Mouse (Mus musculus): ENCODE measurements at regions not wholly inside any gene's neighbourhood (a gene's known extent, or its start where the extent isn't known, plus 50 kb on each side); places are given as distances from the start of the nearest gene placed in this dataset.

DNA sequence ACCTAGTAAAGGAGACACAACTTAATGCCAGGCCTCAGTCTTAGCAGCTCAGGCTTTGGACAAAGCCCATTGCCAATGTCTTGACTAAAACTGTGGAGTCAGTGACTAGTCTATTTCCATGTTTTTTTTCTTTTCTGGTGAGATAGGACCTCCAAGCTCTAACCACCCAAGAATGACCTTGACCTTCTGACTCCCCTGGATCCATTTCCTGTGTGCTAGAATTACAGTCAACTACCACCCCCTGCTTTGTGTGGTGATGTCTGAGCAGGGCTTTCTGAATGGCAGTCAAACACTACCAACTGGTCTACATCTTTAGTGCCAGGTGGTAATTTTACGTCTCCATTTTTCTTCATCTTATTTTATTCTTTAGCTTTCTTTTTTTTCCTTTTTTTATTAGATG is 51.3 kb upstream of the Rnf138rt1 start:
- no peak overlapping the region for H3K9ac ChIP-seq (ENCODE audit: insufficient read depth, low read depth)
- in situ Hi-C loops (cut with MboI; ENCODE audit: low pct_ligation_motif_present, low pct_unique_long_range_greater_than_20kb, low sequenced_read_pairs) = no loop called here
- no peaks in the 10 kb centered on the region for H3K4me1 ChIP-seq (ENCODE audit: control insufficient read depth in 1 of 2, insufficient read depth in 2 of 2)
- dilution Hi-C loops (cut with MboI; ENCODE audit: extremely low pct_ligation_motif_present, extremely low pct_unique_long_range_greater_than_20kb, low sequenced_read_pairs) = no loop called here
- H3K27me3 ChIP-seq (replicated peaks) = no peaks in the 10 kb centered on the region
- no peak overlapping the region for H3K4me3 ChIP-seq (replicated peaks in 1 of 3; ENCODE audit: low read depth in 2 of 3, low read length in 2 of 3, poor library complexity in 1 of 3)
- H3K36me3 ChIP-seq (replicated peaks in 1 of 2; ENCODE audit: control insufficient read depth in 1 of 2, insufficient read depth in 1 of 2, low read length in 1 of 2) = no peaks in the 10 kb centered on the region
- H3K9me3 ChIP-seq (replicated peaks; ENCODE audit: low read length) = no peaks in the 10 kb centered on the region
- no peak for TF ChIP-seq MYC (IDR thresholded peaks at IDR 0.05; ENCODE audit: low read depth, low read length)
- no peak overlapping the region for H3K27ac ChIP-seq (ENCODE audit: insufficient read depth, low read depth)
- no peak for DNase-seq (ENCODE audit: extremely low read depth)
- H3K79me2 ChIP-seq (replicated peaks; ENCODE audit: control insufficient read depth, extremely low read depth, insufficient read depth, poor library complexity, severe bottlenecking) = no peaks in the 10 kb centered on the region
- no peak overlapping the region for H3K4me2 ChIP-seq (ENCODE audit: insufficient read depth, low read depth, poor library complexity, severe bottlenecking)

DNA sequence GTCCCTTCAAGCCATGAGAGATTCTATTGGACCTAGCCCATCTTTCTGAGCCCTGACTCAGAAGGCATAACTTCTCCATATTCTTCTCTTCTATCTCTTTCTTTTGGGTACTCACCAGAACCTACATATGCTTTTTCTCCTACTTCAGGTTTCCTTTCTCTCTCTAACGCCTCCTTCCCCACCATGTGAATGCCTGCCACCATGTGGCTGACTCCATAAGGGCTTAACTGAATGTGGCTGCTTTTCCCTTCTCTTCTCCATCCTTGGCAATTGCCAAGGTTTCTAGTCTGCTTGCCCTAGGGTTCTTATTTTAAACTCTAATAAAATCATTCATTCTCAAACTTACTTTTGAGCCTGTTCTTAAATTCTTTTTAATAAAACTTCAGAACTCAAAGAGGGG is 53.7 kb upstream of the Rnf138rt1 start:
- H3K4me3 ChIP-seq (replicated peaks in 1 of 3; ENCODE audit: low read depth in 2 of 3, low read length in 2 of 3, poor library complexity in 1 of 3) = no peak overlapping the region
- H3K4me1 ChIP-seq (ENCODE audit: control insufficient read depth in 1 of 2, insufficient read depth in 2 of 2) = no peaks in the 10 kb centered on the region
- dilution Hi-C loops (cut with MboI; ENCODE audit: extremely low pct_ligation_motif_present, extremely low pct_unique_long_range_greater_than_20kb, low sequenced_read_pairs) = no loop called here

DNA sequence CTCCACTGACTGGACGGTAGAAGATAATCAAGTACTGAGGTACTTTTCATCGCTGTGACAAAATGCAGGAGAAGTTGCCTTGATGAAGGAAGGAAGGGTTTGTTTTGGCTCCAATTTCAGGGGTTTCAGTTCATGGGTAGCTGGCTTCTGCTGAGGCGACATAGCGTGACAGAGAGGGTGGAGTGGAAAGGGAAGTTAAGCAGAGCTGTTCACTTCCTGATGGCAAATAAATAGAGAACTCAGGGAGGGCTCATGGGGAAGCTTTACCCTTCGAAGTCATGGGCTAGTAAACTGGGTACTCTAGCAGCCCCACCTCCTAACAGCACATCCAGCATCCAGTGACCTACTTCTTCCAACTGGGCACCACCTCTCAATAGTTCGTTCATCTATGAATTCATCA is 61.2 kb upstream of the Rnf138rt1 start:
- dilution Hi-C loops (cut with MboI; ENCODE audit: extremely low pct_ligation_motif_present, extremely low pct_unique_long_range_greater_than_20kb, low sequenced_read_pairs) (no loop called here), in situ Hi-C loops (cut with MboI; ENCODE audit: low pct_ligation_motif_present, low pct_unique_long_range_greater_than_20kb, low sequenced_read_pairs) (no loop called here)
- Histone ChIP-seq H3K9ac (ENCODE audit: insufficient read depth, low read depth) (no peak overlapping the region), H3K9me3 (replicated peaks; ENCODE audit: low read length) (no peaks in the 10 kb centered on the region), H3K4me3 (replicated peaks in 1 of 3; ENCODE audit: low read depth in 2 of 3, low read length in 2 of 3, poor library complexity in 1 of 3) (no peak overlapping the region), H3K4me1 (ENCODE audit: control insufficient read depth in 1 of 2, insufficient read depth in 2 of 2) (no peaks in the 10 kb centered on the region), H3K36me3 (replicated peaks in 1 of 2; ENCODE audit: control insufficient read depth in 1 of 2, insufficient read depth in 1 of 2, low read length in 1 of 2) (no peaks in the 10 kb centered on the region), H3K79me2 (replicated peaks; ENCODE audit: control insufficient read depth, extremely low read depth, insufficient read depth, poor library complexity, severe bottlenecking) (no peaks in the 10 kb centered on the region), H3K4me2 (ENCODE audit: insufficient read depth, low read depth, poor library complexity, severe bottlenecking) (no peak overlapping the region), H3K27me3 (replicated peaks) (no peaks in the 10 kb centered on the region), H3K27ac (ENCODE audit: insufficient read depth, low read depth) (no peak overlapping the region)
- TF ChIP-seq ETS1 (conservative IDR thresholded peaks at IDR 0.05; ENCODE audit: low read depth, low read length) (no peak), MAZ (IDR thresholded peaks at IDR 0.05; ENCODE audit: low read depth, low read length) (no peak)
- DNase-seq (ENCODE audit: extremely low read depth) = no peak

More for the DNA sequence above, 53.7 kb upstream of the Rnf138rt1 start:
- Histone ChIP-seq H3K27ac (ENCODE audit: insufficient read depth, low read depth) (no peak overlapping the region), H3K9me3 (replicated peaks; ENCODE audit: low read length) (no peaks in the 10 kb centered on the region), H3K79me2 (replicated peaks; ENCODE audit: control insufficient read depth, extremely low read depth, insufficient read depth, poor library complexity, severe bottlenecking) (no peaks in the 10 kb centered on the region), H3K4me2 (ENCODE audit: insufficient read depth, low read depth, poor library complexity, severe bottlenecking) (no peak overlapping the region), H3K36me3 (replicated peaks in 1 of 2; ENCODE audit: control insufficient read depth in 1 of 2, insufficient read depth in 1 of 2, low read length in 1 of 2) (no peaks in the 10 kb centered on the region), H3K27me3 (replicated peaks) (no peaks in the 10 kb centered on the region), H3K9ac (ENCODE audit: insufficient read depth, low read depth) (no peak overlapping the region)
- DNase-seq (ENCODE audit: extremely low read depth) = no peak
- in situ Hi-C loops (cut with MboI; ENCODE audit: low pct_ligation_motif_present, low pct_unique_long_range_greater_than_20kb, low sequenced_read_pairs) = no loop called here
- TF ChIP-seq JUND (conservative IDR thresholded peaks at IDR 0.05; ENCODE audit: low read depth, low read length) (no peak), SIN3A (IDR thresholded peaks at IDR 0.05; ENCODE audit: low read length) (no peak), CTCF (conservative IDR thresholded peaks at IDR 0.05 in 1 of 2, IDR thresholded peaks at IDR 0.05 in 1 of 2; ENCODE audit: low read depth in 2 of 2, low read length in 2 of 2) (peak in 1 of 2 experiments; percentile 20; a peak in 1 of 4 replicates), MXI1 (IDR thresholded peaks at IDR 0.05; ENCODE audit: low read depth, low read length) (no peak), HCFC1 (IDR thresholded peaks at IDR 0.05; ENCODE audit: low read depth, low read length) (no peak), POLR2AphosphoS2 (IDR thresholded peaks at IDR 0.05; ENCODE audit: low read depth, low read length) (no peak)
